Mouse (Mus musculus): Measurements from ENCODE around the gene Il17ra.

The Il17ra gene

DNA sequence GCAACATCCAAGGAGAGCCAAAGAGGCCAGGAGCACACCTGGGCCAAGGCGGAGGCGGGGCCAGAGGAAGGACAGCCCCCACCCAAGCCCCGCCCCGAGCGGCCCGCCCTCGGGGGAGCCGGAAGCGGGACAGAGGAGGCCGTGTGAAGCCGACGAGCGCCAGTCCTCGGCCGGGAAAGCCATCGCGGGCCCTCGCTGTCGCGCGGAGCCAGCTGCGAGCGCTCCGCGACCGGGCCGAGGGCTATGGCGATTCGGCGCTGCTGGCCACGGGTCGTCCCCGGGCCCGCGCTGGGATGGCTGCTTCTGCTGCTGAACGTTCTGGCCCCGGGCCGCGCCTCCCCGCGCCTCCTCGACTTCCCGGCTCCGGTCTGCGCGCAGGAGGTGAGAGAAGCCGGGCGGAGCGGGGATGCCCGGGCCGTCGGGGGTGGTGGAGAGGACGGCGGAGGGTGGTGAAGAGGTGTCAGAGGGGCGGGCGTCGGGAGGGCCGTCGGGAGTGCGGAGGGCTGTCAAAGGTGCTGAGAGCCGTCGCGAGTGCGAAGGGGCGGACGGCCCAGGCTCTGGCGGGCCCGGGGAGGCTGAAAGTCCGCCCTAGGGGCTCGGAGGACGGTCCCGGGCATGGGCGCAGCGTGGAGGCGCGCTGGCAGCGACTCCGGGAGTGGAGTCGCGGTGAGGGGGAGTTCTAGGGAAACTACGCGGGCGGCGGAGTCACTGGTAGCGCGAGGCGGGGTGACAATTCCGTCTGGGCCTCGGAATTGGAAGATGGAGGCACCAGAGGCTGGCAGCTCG is at the start of gene Il17ra:
Gene Il17ra (plus strand): TSS at position 162 of the 786 bp plus-strand sequence.
- DNase-seq = peak; percentile 82 to 90

DNA sequence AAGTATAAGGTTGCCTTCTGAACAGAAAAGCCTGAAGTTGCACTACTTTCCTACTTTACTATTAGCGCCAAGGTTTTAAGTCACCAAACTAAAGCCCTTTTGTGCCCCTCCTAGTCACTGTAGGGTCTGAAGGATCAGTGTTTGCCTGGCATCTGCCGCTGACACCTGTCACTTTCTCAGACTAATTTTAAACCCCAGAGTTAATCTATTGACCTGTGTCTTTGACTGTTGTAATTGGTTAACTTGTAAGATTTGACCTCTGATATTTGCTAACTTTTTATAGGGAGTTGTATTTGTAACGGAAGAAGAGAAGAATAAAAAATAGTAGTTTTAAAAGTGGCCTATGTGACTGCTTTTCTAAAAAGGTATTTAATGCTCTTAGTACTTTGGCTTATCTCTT is 24.9 kb upstream of the Il17ra start:
- no peak for DNase-seq

DNA sequence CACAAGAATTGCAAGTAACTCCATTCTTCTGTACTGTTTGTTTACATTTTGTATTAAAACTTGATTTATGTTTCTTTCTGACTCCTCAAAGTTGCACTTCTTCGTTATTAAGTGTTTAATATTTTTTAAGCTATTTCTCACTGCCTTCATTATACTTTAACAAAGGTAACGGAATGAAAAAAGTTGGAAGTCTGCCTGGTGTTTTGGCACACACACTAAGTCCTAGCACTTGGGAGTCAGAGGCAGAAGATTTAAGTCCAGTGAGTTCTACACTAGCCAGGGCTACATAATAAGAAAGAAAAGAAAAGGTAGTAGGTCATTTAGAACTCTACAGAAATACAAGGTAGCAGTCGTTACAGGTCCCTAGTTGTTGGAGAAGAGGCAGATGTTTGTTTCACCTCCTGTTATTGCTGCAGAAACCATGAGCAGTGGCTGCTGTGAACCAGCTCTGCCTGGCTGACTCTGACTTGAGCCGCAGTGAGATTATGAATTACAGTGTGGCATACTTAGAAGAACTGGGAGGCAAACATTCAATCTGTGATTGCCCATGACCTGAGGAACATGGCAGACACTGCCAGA is 20.8 kb upstream of the Il17ra start:
- DNase-seq = no peak

DNA sequence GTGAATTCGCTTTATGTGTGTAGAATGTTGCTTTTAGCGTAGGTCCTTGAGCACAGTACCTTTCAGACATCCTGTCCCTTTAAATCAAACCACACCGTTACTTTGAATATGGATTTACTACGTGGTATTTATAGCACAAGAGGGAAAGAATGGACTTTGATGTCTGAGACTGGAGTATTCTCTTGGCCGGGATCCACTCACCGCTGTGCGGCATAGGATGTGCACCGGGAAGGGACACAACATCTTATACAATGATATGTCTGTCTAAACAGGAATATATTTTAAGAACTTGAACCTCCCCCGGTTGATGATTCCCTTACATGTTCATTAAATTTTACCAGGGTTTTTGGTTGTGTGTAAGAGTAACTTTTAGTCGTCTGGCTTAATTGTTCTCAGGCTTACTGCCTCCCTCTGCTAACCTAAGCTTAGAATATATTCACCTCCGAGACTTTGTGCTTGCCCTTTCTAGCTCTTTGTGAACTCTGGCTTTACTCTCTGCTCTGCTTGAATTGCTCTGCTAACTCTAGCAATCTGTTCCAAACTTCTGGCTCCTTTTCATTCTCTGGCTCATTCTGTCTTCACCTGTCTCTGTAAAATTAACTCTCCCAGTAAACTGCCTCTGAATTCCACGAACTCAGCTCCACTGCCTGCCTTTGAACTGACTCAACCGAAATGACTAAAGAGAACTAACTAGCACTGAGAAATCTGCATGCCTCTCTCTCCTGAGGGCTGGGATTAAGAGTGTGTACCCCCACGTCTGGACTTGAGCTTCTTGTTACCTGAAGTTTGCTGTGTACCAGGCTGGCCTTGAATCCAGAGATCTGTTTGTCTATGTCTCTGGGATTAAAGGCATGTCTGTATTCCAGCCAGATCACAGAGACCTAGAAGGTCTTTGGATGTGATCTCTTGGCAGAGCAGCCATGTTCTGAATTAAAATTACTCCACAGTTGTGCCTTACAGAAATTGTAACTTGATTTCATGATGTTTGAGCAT is 19.4 kb upstream of the Il17ra start:
- DNase-seq = peak in 1 of 2 experiments; percentile 30

DNA sequence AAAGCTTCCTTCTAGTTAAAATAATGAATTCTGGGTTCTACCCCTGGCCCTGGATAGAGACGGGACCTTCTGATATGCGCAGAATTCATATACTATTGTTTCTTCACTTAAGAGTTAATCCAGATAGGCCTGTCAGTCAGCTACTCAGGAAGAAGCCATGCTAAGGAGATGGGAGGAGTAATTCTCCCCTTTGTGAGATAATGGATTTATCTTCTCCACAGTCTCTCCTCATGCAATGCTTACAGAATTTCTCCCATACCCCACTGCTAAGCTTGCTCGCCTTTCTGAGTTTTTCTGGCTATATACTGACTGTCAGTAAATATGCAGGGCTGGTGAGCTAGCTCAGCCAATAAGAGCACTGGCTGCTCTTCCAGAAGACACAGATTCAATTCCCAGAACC is 12.8 kb upstream of the Il17ra start:
- DNase-seq = no peak

DNA sequence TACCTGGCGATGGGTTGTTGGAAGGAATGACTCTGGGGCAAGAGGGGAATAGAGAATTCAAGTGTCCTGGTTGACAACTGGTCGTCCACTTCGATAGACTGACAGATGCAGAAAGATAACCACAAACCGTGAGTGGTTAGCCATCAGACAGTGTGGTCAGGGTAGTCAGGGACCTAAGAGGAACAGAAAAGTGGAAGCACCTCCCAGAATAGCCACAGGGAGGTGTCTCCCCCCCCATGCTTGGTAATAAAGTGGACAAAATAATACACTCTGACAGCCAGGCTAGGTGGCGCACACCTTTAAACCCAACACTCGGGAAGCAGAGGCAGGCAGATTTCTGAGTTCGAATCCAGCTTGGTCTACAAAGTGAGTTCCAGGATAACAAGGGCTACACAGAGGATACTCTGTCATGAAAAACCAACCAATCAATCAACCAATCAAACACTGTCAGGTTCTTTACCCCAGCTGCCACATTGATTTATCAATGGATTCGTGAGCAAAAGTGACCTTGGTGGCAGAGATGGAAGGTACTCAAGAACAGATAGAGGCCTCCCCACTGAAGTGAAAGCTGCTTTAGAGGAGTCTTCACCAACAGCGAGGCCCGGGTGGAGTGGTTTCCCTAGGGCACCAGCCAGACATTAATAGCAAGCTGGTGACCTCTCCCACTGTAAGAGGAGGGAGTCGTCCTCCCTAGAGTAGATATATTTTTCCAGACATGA is 10.5 kb upstream of the Il17ra start:
- no peak for DNase-seq

GRCm38 (mm10) chr6:120453103-120453445 is 10.0 kb upstream of the Il17ra start:
- DNase-seq = no peak

GRCm38 (mm10) chr6:120453556-120453955 is 9.5 kb upstream of the Il17ra start:
- no peak for DNase-seq

DNA sequence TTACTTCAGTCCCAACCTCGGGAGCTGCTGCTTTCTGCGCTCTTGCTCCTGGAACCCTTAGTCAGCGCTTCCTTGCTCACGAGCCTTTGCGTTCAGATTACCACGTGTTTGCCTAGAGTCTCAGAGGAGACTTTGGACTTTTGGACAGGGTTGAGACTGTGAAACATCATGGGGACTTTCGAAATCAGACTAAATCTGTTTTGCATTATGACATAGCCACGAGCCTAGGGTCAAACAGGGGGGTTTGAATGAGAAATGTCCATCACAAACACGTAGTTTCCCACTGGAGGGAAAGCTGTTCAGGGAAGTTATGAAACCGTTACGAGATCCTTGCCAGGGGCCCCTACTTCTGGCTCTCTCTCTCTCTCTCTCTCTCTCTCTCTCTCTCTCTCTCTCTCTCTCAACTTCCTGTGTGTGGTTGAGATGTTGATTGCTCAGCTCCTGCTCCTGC is 8.4 kb upstream of the Il17ra start:
- peak in 1 of 2 experiments; percentile 46 for DNase-seq

GRCm38 (mm10) chr6:120457074-120457473 is 6.0 kb upstream of the Il17ra start:
- no peak for DNase-seq

- no peak for DNase-seq
Observed at GRCm38 (mm10) chr6:120457751-120458150, 5.3 kb upstream of the Il17ra start.

DNA sequence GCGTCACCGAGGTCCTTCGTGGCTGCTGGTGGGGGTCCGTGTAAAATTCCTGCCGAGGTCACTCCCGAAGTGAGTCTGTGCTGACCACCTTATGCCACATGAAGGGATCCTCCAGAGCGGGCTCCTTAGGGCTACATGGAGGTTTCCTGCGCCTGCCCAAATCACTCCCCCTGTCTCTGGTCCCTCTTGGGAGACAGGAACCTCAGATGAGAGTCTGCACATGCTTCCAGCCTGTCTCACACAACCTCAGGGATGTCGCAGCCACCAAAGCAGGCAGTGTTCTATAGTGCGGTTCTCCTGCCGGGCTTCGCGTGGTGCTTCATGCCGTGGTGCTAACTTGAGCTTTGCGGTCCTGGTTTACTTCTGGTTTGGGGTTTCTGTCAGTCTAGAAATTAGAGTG is 1.8 kb upstream of the Il17ra start:
- no peak for DNase-seq

DNA sequence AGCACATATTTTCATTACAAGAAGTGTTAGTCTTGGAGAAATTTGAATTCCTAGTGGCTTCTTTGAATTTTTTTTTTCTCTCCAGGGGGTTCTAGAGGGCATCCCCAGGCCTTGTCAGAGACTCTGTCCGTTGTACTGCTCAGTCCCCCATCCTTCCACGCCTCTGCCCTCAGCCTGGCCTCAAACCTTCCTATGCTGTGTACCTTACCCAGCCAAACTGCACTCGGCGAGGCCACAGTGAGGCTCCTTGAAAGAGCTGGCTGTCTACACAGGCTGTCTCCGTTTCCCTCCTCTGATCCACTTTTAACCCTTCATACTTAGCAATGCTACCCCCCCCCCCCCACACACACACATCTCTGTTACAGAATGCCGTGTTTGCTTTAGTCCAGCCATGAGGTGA is 796 bp upstream of the Il17ra start:
- no peak for DNase-seq

DNA sequence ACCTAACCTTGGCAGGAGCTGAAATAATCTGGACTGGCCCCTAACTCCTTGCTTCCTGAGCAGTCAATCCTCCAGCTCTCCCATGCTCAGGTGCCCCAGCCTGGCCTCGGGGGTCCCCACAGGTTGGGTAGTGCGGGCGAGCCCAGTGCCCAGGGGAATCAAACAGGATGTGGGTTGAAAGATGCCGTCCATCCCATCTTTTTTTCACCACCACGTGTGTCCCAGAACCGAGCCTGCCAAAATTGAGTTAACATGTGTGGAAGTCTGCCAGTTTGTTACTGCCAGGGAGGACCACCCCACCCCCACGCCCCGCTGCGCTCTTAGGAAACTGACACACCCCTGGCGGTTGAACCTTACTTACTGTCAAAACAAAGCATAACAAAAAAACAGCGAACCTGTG is 837 bp downstream of the Il17ra start:
- peak; percentile 24 to 49 for DNase-seq

GRCm38 (mm10) chr6:120464406-120464939 is 1.4 kb downstream of the Il17ra start:
- no peak for DNase-seq

- no peak for DNase-seq
Observed at GRCm38 (mm10) chr6:120465393-120465792, 2.3 kb downstream of the Il17ra start.

- no peak for DNase-seq
Observed at GRCm38 (mm10) chr6:120466609-120467329, 3.7 kb downstream of the Il17ra start.

DNA sequence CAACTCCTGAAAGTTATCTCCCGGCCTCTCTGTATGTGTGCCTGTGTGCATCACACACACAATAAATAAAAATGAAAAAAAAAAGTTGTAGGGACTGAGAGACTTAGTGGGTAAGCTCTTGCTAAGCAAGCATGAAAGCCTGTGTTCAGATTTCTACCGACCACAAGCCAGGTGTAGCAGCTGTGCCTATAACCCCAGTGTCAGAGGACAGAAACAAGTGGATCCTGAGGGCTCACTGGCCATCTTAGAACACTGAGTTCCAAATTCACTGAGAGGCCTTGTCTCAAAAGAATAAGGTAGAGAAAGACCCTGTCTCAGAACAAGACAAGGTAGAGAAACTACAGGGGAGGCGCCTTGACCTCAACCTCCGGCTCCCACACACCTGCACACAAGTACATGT is 5.2 kb downstream of the Il17ra start:
- no peak for DNase-seq

DNA sequence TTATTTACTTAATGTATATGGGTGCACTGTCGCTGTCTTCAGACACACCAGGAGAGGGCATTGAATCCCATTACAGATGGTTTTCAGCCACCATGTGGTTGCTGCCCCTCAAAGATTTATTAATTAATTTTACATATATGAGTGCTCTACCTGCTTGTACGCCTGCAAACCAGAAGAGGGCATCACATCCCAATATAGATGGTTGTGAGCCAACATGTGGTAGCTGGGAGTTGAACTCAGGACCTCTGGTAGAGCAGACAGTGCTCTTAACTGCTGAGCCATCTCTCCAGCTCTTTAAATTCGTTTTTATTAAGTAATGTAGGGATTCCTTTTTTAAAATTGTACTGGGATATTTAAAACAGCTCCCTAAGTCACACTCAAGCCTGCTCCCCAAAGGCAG is 6.2 kb downstream of the Il17ra start:
- no peak for DNase-seq

GRCm38 (mm10) chr6:120469770-120470169 is 6.7 kb downstream of the Il17ra start:
- no peak for DNase-seq

GRCm38 (mm10) chr6:120470666-120471065 is 7.6 kb downstream of the Il17ra start:
- DNase-seq = no peak

DNA sequence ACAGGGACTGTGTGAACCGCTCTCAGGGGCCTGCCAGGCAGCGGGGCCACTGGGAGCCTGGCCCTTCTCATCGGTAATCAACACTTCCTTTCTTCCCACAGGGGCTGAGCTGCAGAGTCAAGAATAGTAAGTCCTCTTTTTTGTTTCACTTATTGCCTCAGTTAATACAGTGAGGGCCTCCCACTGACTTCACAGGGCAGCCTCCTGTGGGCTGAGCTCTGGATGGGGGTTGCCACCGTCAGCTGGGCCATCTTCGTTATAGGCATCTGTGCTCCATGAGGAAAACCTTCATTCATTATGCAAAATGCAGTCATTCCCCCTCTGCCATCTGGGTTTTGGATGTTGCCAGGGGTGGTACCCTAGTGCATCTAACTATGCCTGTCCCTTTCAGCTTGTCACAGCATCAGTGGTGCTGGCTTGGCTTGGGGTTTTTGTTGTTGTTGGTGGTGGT is 9.0 kb downstream of the Il17ra start:
- DNase-seq = no peak
